ENCODE assay signal across 13 mouse cellular contexts in the genomic region with DNA sequence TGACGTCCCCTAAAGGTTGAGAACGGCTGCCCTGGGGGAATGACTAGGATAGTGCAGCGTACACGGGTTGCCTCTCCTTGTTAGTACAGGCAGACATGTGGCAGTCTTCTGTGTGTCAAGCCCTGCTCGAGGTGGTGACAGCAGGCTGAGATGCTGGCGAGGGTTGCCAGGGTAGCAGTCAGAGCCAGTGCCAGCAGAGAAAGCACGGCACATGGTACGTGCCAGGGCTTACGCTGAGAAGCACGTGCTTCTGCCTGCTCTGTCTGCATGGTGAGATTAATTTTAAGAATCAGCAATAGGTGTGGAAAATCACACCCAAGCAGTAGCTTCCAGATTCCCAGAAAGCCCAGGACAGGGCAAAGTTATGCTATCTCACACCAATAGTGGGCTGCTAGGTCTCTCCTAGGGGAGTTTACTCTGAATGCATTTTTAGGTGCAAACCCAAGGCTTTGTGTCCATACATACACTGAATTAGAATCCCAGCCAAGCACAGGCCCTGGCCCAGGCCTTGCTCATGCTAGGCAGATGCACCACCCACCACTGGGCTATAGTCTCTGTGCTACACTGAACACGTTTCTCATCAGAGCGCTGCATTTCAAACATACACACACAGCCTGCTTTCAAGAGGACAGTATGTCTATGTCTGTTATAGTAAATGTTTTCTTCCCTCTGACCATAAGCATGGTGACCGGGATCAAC. TPM values are rescaled to one million over a fixed set of nuclear protein-coding genes. Genes with fewer than 3 reads are reported as not detected.
A peak's percentile ranks its signal among the peaks of the same experiment; 100 is the strongest.
DNase-seq lines count a peak whose midpoint lies in the region; ATAC-seq lines count a peak whose summit lies in the region.
"Had no signal": no experiment of that assay in that cellular context is flagged by ENCODE, and none has a peak within 500 bp of the region (broad histone marks: within the 10 kb centered on the region; RNA-seq: fewer than 3 reads in every experiment).

No protein-coding gene starts in this region.

- no peak overlapping the region for H3K4me2 ChIP-seq in embryonic facial prominence, embryonic 11.5 days (ENCODE audit: low read depth, low read length)
- H3K4me2 ChIP-seq in forebrain, embryonic 16.5 days (ENCODE audit: low read length), result no peak overlapping the region
- H3K4me2 ChIP-seq: embryonic facial prominence, embryonic 13.5 days had no signal

- 91% methylated on average over 13 of the region's 13 CpGs for WGBS in embryonic facial prominence, embryonic 11.5 days
- 92% methylated on average over 13 of the region's 13 CpGs for WGBS in embryonic facial prominence, embryonic 10.5 days
- WGBS in forebrain, embryonic 16.5 days, result 62% methylated on average over 13 of the region's 13 CpGs

- H3K36me3 ChIP-seq in embryonic facial prominence, embryonic 11.5 days (replicated peaks; ENCODE audit: control insufficient read depth, insufficient read depth, low read depth, low read length), result peaks cover 3% of the 10 kb centered on the region
- peaks cover 92% of the 10 kb centered on the region for H3K36me3 ChIP-seq in embryonic facial prominence, embryonic 10.5 days (replicated peaks)
- H3K36me3 ChIP-seq in forebrain, embryonic 16.5 days (ENCODE audit: control insufficient read depth, insufficient read depth), result peaks cover 25% of the 10 kb centered on the region

- 0 out of 2 replicates have a peak overlapping the region, but pooled peaks have one; percentile 8 for H3K27ac ChIP-seq in embryonic facial prominence, embryonic 11.5 days (replicated peaks; ENCODE audit: low read depth, low read length)
- H3K27ac ChIP-seq in embryonic facial prominence, embryonic 10.5 days (replicated peaks), result no peak overlapping the region
- H3K27ac ChIP-seq in forebrain, embryonic 16.5 days (ENCODE audit: low read length), result peak overlapping the region; percentile 60
- H3K27ac ChIP-seq: embryonic facial prominence, embryonic 13.5 days had no signal

- no peak overlapping the region for H3K9ac ChIP-seq in embryonic facial prominence, embryonic 11.5 days (replicated peaks; ENCODE audit: low read length)
- no peak overlapping the region for H3K9ac ChIP-seq in forebrain, embryonic 16.5 days (replicated peaks; ENCODE audit: low read depth, low read length)
- H3K9ac ChIP-seq: embryonic facial prominence, embryonic 13.5 days; liver, postnatal 0 days had no signal

- H3K27me3 ChIP-seq in embryonic facial prominence, embryonic 11.5 days (ENCODE audit: control insufficient read depth, insufficient read depth, low read length), result no peaks in the 10 kb centered on the region
- no peaks in the 10 kb centered on the region for H3K27me3 ChIP-seq in embryonic facial prominence, embryonic 10.5 days (replicated peaks; ENCODE audit: low read depth, poor library complexity, severe bottlenecking)
- no peaks in the 10 kb centered on the region for H3K27me3 ChIP-seq in forebrain, embryonic 16.5 days (replicated peaks; ENCODE audit: control insufficient read depth, insufficient read depth, low read length)
- H3K27me3 ChIP-seq: embryonic facial prominence, embryonic 13.5 days had no signal

- no peak for ATAC-seq in embryonic facial prominence, embryonic 11.5 days (replicated peaks; ENCODE audit: insufficient number of reproducible peaks, low FRiP score, low TSS enrichment, low read depth)
- ATAC-seq in forebrain, embryonic 16.5 days, result peak; percentile 95
- ATAC-seq: liver, postnatal 0 days had no signal

- no peaks in the 10 kb centered on the region for H3K4me1 ChIP-seq in embryonic facial prominence, embryonic 11.5 days (ENCODE audit: control insufficient read depth, insufficient read depth, low read length)
- peaks cover 11% of the 10 kb centered on the region for H3K4me1 ChIP-seq in embryonic facial prominence, embryonic 10.5 days
- peaks cover 13% of the 10 kb centered on the region for H3K4me1 ChIP-seq in forebrain, embryonic 16.5 days (replicated peaks; ENCODE audit: control insufficient read depth, insufficient read depth, low read length)

- no peaks in the 10 kb centered on the region for H3K9me3 ChIP-seq in embryonic facial prominence, embryonic 11.5 days (replicated peaks; ENCODE audit: control insufficient read depth, low read length)
- no peaks in the 10 kb centered on the region for H3K9me3 ChIP-seq in embryonic facial prominence, embryonic 10.5 days
- H3K9me3 ChIP-seq in forebrain, embryonic 16.5 days (ENCODE audit: control insufficient read depth, low read length), result no peaks in the 10 kb centered on the region
- H3K9me3 ChIP-seq: embryonic facial prominence, embryonic 13.5 days had no signal

- intact Hi-C loops in left cerebral cortex, postnatal 25 days (cut with DNase I), result no loop called here
- intact Hi-C loops in gastrocnemius, postnatal 36 days (cut with DNase I), result loop anchor here (5.0 kb wide), 1 partner anchor 36 kb away; the partner anchor contains the start of gene Tchp

- DNase-seq in embryonic facial prominence, embryonic 11.5 days (ENCODE audit: low spot score), result no peak
- no peak for DNase-seq in embryonic facial prominence, embryonic 10.5 days (ENCODE audit: low spot score)
- peak; percentile 27 to 28 for DNase-seq in left cerebral cortex, postnatal 25 days (ENCODE audit: low spot score in 2 of 2)
- no peak for DNase-seq in left cerebral cortex, adult 8-10 months (ENCODE audit: low spot score in 2 of 2)
- peak; percentile 67 to 73 for DNase-seq in layer of hippocampus, adult 8-10 months (ENCODE audit: low spot score in 2 of 2)
- no peak for DNase-seq in thymus, adult 18-20 months
- DNase-seq in gastrocnemius, postnatal 36 days, result no peak
- DNase-seq: adrenal gland, postnatal 10 days; gastrocnemius, postnatal 25 days; liver, postnatal 0 days; right cerebral cortex, postnatal 14 days had no signal

- no peak overlapping the region for H3K4me3 ChIP-seq in embryonic facial prominence, embryonic 11.5 days (ENCODE audit: low read depth, low read length)
- no peak overlapping the region for H3K4me3 ChIP-seq in embryonic facial prominence, embryonic 10.5 days
- no peak overlapping the region for H3K4me3 ChIP-seq in forebrain, embryonic 16.5 days (replicated peaks; ENCODE audit: low read length)
- H3K4me3 ChIP-seq: embryonic facial prominence, embryonic 13.5 days had no signal

RNA-seq across cellular contexts. Expression of gene Ankrd13a, which starts 31.3 kb away (rescaled TPM):
- polyA plus RNA-seq in embryonic facial prominence, embryonic 11.5 days (2014; fragmentation: Nextera tagmentation; extraction: Ambion mirVana), result 58.3 and 60.4 TPM in 2 replicates
- polyA plus RNA-seq in embryonic facial prominence, embryonic 10.5 days (2016; fragmentation: Nextera tagmentation; extraction: Ambion mirVana), result 44.4 and 48.1 TPM in 2 replicates
- 10 to 100 TPM; 30.6 to 34.9 TPM for total RNA-seq in left cerebral cortex, postnatal 25 days (2021)
- total RNA-seq in left cerebral cortex, adult 8-10 months (2022), result 10 to 100 TPM; 39.5 to 52.2 (median 45.9) TPM
- 29.4 and 30.1 TPM in 2 replicates for polyA plus RNA-seq in forebrain, embryonic 16.5 days (2015; fragmentation: Nextera tagmentation; extraction: Ambion mirVana)
- total RNA-seq in layer of hippocampus, adult 8-10 months (2022), result 10 to 100 TPM; 39.6 to 51.4 (median 47.0) TPM
- total RNA-seq in gastrocnemius, postnatal 36 days (2021), result 10 to 100 TPM; 18.8 to 21.4 TPM

RNA-seq across cellular contexts. Expression of gene Git2, which starts 32.2 kb away (rescaled TPM):
- polyA plus RNA-seq in embryonic facial prominence, embryonic 11.5 days (2014; fragmentation: Nextera tagmentation; extraction: Ambion mirVana), result 33.9 and 37.7 TPM in 2 replicates
- polyA plus RNA-seq in embryonic facial prominence, embryonic 10.5 days (2016; fragmentation: Nextera tagmentation; extraction: Ambion mirVana), result 36.7 and 38.1 TPM in 2 replicates
- total RNA-seq in left cerebral cortex, postnatal 25 days (2021), result 10 to 100 TPM; 38.1 to 47.0 TPM
- 10 to 100 TPM; 50.4 to 53.8 (median 52.0) TPM for total RNA-seq in left cerebral cortex, adult 8-10 months (2022)
- polyA plus RNA-seq in forebrain, embryonic 16.5 days (2015; fragmentation: Nextera tagmentation; extraction: Ambion mirVana), result 53.9 and 58.5 TPM in 2 replicates
- total RNA-seq in layer of hippocampus, adult 8-10 months (2022), result 10 to 100 TPM; 51.1 to 61.4 (median 55.3) TPM
- total RNA-seq in gastrocnemius, postnatal 36 days (2021), result 10 to 100 TPM; 15.9 to 17.4 TPM

RNA-seq across cellular contexts. Expression of gene Tchp, which starts 35.6 kb away (rescaled TPM):
- polyA plus RNA-seq in embryonic facial prominence, embryonic 11.5 days (2014; fragmentation: Nextera tagmentation; extraction: Ambion mirVana), result 11.1 and 12.0 TPM in 2 replicates
- polyA plus RNA-seq in embryonic facial prominence, embryonic 10.5 days (2016; fragmentation: Nextera tagmentation; extraction: Ambion mirVana), result 20.7 and 22.0 TPM in 2 replicates
- total RNA-seq in left cerebral cortex, postnatal 25 days (2021), result 10 to 100 TPM; 11.6 to 13.6 TPM
- 10 to 100 TPM; 10.7 to 18.7 (median 13.2) TPM for total RNA-seq in left cerebral cortex, adult 8-10 months (2022)
- polyA plus RNA-seq in forebrain, embryonic 16.5 days (2015; fragmentation: Nextera tagmentation; extraction: Ambion mirVana), result 12.7 and 16.0 TPM in 2 replicates
- total RNA-seq in layer of hippocampus, adult 8-10 months (2022), result 10 to 100 TPM; 15.9 to 19.7 (median 17.2) TPM
- total RNA-seq in gastrocnemius, postnatal 36 days (2021), result 1 to 10 TPM; 2.7 to 2.9 TPM

RNA-seq across cellular contexts. Expression of gene Gltp, which starts 52.4 kb away (rescaled TPM):
- polyA plus RNA-seq in embryonic facial prominence, embryonic 11.5 days (2014; fragmentation: Nextera tagmentation; extraction: Ambion mirVana), result 57.3 and 59.3 TPM in 2 replicates
- 75.1 and 79.0 TPM in 2 replicates for polyA plus RNA-seq in embryonic facial prominence, embryonic 10.5 days (2016; fragmentation: Nextera tagmentation; extraction: Ambion mirVana)
- total RNA-seq in left cerebral cortex, postnatal 25 days (2021), result 10 to 100 TPM; 24.6 to 28.3 TPM
- total RNA-seq in left cerebral cortex, adult 8-10 months (2022), result 10 to 100 TPM; 33.0 to 39.0 (median 35.4) TPM
- polyA plus RNA-seq in forebrain, embryonic 16.5 days (2015; fragmentation: Nextera tagmentation; extraction: Ambion mirVana), result 30.8 and 32.9 TPM in 2 replicates
- total RNA-seq in layer of hippocampus, adult 8-10 months (2022), result 10 to 100 TPM; 26.3 to 46.1 (median 33.8) TPM
- total RNA-seq in gastrocnemius, postnatal 36 days (2021), result 1 to 10 TPM; 7.3 to 7.9 TPM

Comparison
In these comparisons a context has a peak if more than half of its experiments do, and no peak if none do; other contexts are left out.
1. DNase-seq: peak in left cerebral cortex, postnatal 25 days (2 of 2) and layer of hippocampus, adult 8-10 months (2 of 2); none in embryonic facial prominence, embryonic 11.5 days (single experiment), embryonic facial prominence, embryonic 10.5 days (single experiment), left cerebral cortex, adult 8-10 months (0 of 2), thymus, adult 18-20 months (0 of 2) and gastrocnemius, postnatal 36 days (0 of 2).